Mouse (Mus musculus) forebrain, embryonic 10.5 days (tissue): ENCODE results near the gene Zc3hc1. TPM values are rescaled to one million over a fixed set of nuclear protein-coding genes. Genes with fewer than 3 reads are reported as not detected.
A peak's percentile ranks its signal among the peaks of the same experiment; 100 is the strongest.

Experiments used
- DNase-seq: peaks from one replicate; pipeline ENCODE4 v3.0.0-alpha.2; 2017; ENCODE audit warnings: low spot score; ENCODE audit errors: extremely low spot score
- H3K27ac ChIP-seq: fragments of 300-500 bp; sonication (generic); 2 replicates; pipeline ENCODE4 v1.5.1; 2016; ENCODE audit warnings: mild to moderate bottlenecking
- H3K27me3 ChIP-seq: fragments of 300-500 bp; sonication (generic); 2 replicates; pipeline ENCODE4 v1.6.1; 2016; ENCODE audit warnings: mild to moderate bottlenecking; ENCODE audit not compliant: poor library complexity, severe bottlenecking
- H3K36me3 ChIP-seq: fragments of 300-500 bp; sonication (generic); replicated peaks from 2 replicates; pipeline ENCODE4 v1.6.1; 2016; ENCODE audit warnings: mild to moderate bottlenecking, moderate library complexity
- H3K4me1 ChIP-seq: fragments of 300-500 bp; sonication (generic); 2 replicates; pipeline ENCODE4 v1.6.1; 2016
- H3K4me3 ChIP-seq: fragments of 300-500 bp; sonication (generic); 2 replicates; pipeline ENCODE4 v1.5.1; 2016; ENCODE audit warnings: mild to moderate bottlenecking, moderate library complexity
- H3K9me3 ChIP-seq: fragments of 300-500 bp; sonication (generic); 2 replicates; pipeline ENCODE4 v1.6.1; 2016; ENCODE audit warnings: mild to moderate bottlenecking, moderate library complexity
- WGBS: fragments of 180-500 bp; shearing (Covaris S2); methylation state at CpG from one replicate; pipeline ENCODE4 v1.1.7; 2016; 5-methylcytosine and 5-hydroxymethylcytosine counted together
- polyA plus RNA-seq: library from polyadenylated mRNA; unstranded; fragments of >200 nt; fragmentation: Nextera tagmentation; extraction: Ambion mirVana; gene quantifications from 2 replicates; pipeline ENCODE4 v1.2.1, GENCODE M21; 2016

Zc3hc1 gene
- polyA plus RNA-seq = 82.8 and 86.1 TPM in 2 replicates

- H3K4me1 ChIP-seq = peaks cover 5% of the 10 kb centered on the region; the same call in 1 of the 2 replicates
- peak; percentile 79 for DNase-seq
- H3K27ac ChIP-seq = peak within 1 kb of the TSS; percentile 92
- peaks cover 16% of the 10 kb centered on the region for H3K36me3 ChIP-seq
- no peaks in the 10 kb centered on the region for H3K27me3 ChIP-seq
- no peaks in the 10 kb centered on the region for H3K9me3 ChIP-seq
- WGBS = 19% methylated on average over 33 of the region's 33 CpGs
- peak within 1 kb of the TSS; percentile 84 for H3K4me3 ChIP-seq
Observed at GRCm38 (mm10) chr6:30390714-30391697, at the start of gene Zc3hc1. TSS of gene Zc3hc1 (minus strand) at chr6:30391028.

GRCm38 (mm10) chr6:30439576-30439975 is 48.7 kb upstream of the Zc3hc1 start:
- Histone ChIP-seq H3K4me3 (no peak overlapping the region), H3K27ac (no peak overlapping the region), H3K36me3 (peaks cover 62% of the 10 kb centered on the region), H3K27me3 (no peaks in the 10 kb centered on the region), H3K4me1 (no peaks in the 10 kb centered on the region), H3K9me3 (no peaks in the 10 kb centered on the region)
- 97% methylated on average over 10 of the region's 10 CpGs for WGBS
- no peak for DNase-seq

GRCm38 (mm10) chr6:30437054-30437453 is 46.2 kb upstream of the Zc3hc1 start:
- Histone ChIP-seq H3K27ac (no peak overlapping the region), H3K4me3 (no peak overlapping the region), H3K4me1 (no peaks in the 10 kb centered on the region), H3K9me3 (no peaks in the 10 kb centered on the region), H3K36me3 (peaks cover 47% of the 10 kb centered on the region), H3K27me3 (no peaks in the 10 kb centered on the region)
- 92% methylated on average over 3 of the region's 3 CpGs for WGBS
- no peak for DNase-seq

GRCm38 (mm10) chr6:30436476-30436875 is 45.6 kb upstream of the Zc3hc1 start:
- 94% methylated on average over 3 of the region's 3 CpGs for WGBS

GRCm38 (mm10) chr6:30432461-30433192 is 41.8 kb upstream of the Zc3hc1 start:
- no peaks in the 10 kb centered on the region for H3K27me3 ChIP-seq
- 88% methylated on average over 3 of the region's 3 CpGs for WGBS
- DNase-seq = no peak

More at GRCm38 (mm10) chr6:30436476-30436875, 45.6 kb upstream of the Zc3hc1 start:
- no peaks in the 10 kb centered on the region for H3K27me3 ChIP-seq
- H3K36me3 ChIP-seq = peaks cover 44% of the 10 kb centered on the region
- no peak overlapping the region for H3K4me3 ChIP-seq
- no peaks in the 10 kb centered on the region for H3K9me3 ChIP-seq
- no peak for DNase-seq
- no peaks in the 10 kb centered on the region for H3K4me1 ChIP-seq
- H3K27ac ChIP-seq = no peak overlapping the region

GRCm38 (mm10) chr6:30416801-30417200 is 26.0 kb upstream of the Zc3hc1 start:
- no peak overlapping the region for H3K4me3 ChIP-seq
- H3K36me3 ChIP-seq = peaks cover 64% of the 10 kb centered on the region
- peaks cover 4% of the 10 kb centered on the region; the same call in 1 of the 2 replicates for H3K9me3 ChIP-seq
- H3K4me1 ChIP-seq = no peaks in the 10 kb centered on the region
- H3K27ac ChIP-seq = no peak overlapping the region
- no peak for DNase-seq
- H3K27me3 ChIP-seq = no peaks in the 10 kb centered on the region
- WGBS = 90% methylated on average over 7 of the region's 7 CpGs

More at GRCm38 (mm10) chr6:30432461-30433192, 41.8 kb upstream of the Zc3hc1 start:
- no peaks in the 10 kb centered on the region for H3K9me3 ChIP-seq
- H3K4me3 ChIP-seq = no peak overlapping the region
- H3K27ac ChIP-seq = no peak overlapping the region
- peaks cover 34% of the 10 kb centered on the region for H3K36me3 ChIP-seq
- H3K4me1 ChIP-seq = no peaks in the 10 kb centered on the region

- no peak for DNase-seq
- Histone ChIP-seq H3K4me1 (no peaks in the 10 kb centered on the region), H3K36me3 (peaks cover 57% of the 10 kb centered on the region), H3K27me3 (no peaks in the 10 kb centered on the region), H3K4me3 (no peak overlapping the region), H3K27ac (no peak overlapping the region), H3K9me3 (peaks cover under 1% of the 10 kb centered on the region; the same call in 1 of the 2 replicates)
- 88% methylated on average over 2 of the region's 2 CpGs for WGBS
Observed at GRCm38 (mm10) chr6:30416126-30416525, 25.3 kb upstream of the Zc3hc1 start.

- Histone ChIP-seq H3K9me3 (no peaks in the 10 kb centered on the region), H3K4me3 (no peak overlapping the region), H3K36me3 (peaks cover 35% of the 10 kb centered on the region), H3K27me3 (no peaks in the 10 kb centered on the region), H3K27ac (no peak overlapping the region), H3K4me1 (peaks cover 6% of the 10 kb centered on the region; the same call in 1 of the 2 replicates)
- 91% methylated on average over 4 of the region's 4 CpGs for WGBS
- no peak for DNase-seq
Observed at GRCm38 (mm10) chr6:30411311-30411710, 20.5 kb upstream of the Zc3hc1 start.

GRCm38 (mm10) chr6:30409399-30410093 is 18.7 kb upstream of the Zc3hc1 start:
- Histone ChIP-seq H3K4me1 (peaks cover 9% of the 10 kb centered on the region), H3K27me3 (no peaks in the 10 kb centered on the region), H3K36me3 (peaks cover 25% of the 10 kb centered on the region), H3K4me3 (no peak overlapping the region), H3K9me3 (no peaks in the 10 kb centered on the region), H3K27ac (no peak overlapping the region)
- 93% methylated on average over 7 of the region's 7 CpGs for WGBS
- no peak for DNase-seq

GRCm38 (mm10) chr6:30408276-30408675 is 17.4 kb upstream of the Zc3hc1 start:
- no peak overlapping the region for H3K27ac ChIP-seq
- H3K9me3 ChIP-seq = no peaks in the 10 kb centered on the region
- H3K27me3 ChIP-seq = no peaks in the 10 kb centered on the region
- WGBS = 91% methylated on average over 4 of the region's 4 CpGs
- peaks cover 24% of the 10 kb centered on the region for H3K36me3 ChIP-seq
- H3K4me3 ChIP-seq = no peak overlapping the region
- no peak for DNase-seq
- peaks cover 22% of the 10 kb centered on the region for H3K4me1 ChIP-seq

- Histone ChIP-seq H3K27ac (peak overlapping the region; percentile 82; the same call in 1 of the 2 replicates), H3K36me3 (peaks cover 19% of the 10 kb centered on the region), H3K27me3 (no peaks in the 10 kb centered on the region), H3K4me1 (peaks cover 37% of the 10 kb centered on the region), H3K9me3 (no peaks in the 10 kb centered on the region), H3K4me3 (no peak overlapping the region)
- no peak for DNase-seq
- WGBS = 90% methylated on average over 5 of the region's 5 CpGs
Observed at GRCm38 (mm10) chr6:30404671-30405070, 13.8 kb upstream of the Zc3hc1 start.

- Histone ChIP-seq H3K36me3 (peaks cover 19% of the 10 kb centered on the region), H3K9me3 (no peaks in the 10 kb centered on the region), H3K27me3 (no peaks in the 10 kb centered on the region), H3K4me3 (peak overlapping the region; percentile 86), H3K4me1 (peaks cover 30% of the 10 kb centered on the region), H3K27ac (peak overlapping the region; percentile 82)
- DNase-seq = peak; percentile 54
- 26% methylated on average over 4 of the region's 4 CpGs for WGBS
Observed at GRCm38 (mm10) chr6:30403465-30403864, 12.6 kb upstream of the Zc3hc1 start.
